Mouse (Mus musculus) left cerebral cortex, postnatal 14 days (tissue): ENCODE results near the gene Zfp85. TPM values are rescaled to one million over a fixed set of nuclear protein-coding genes. Genes with fewer than 3 reads are reported as not detected.

Source experiments
- total RNA-seq, 2 experiments: library from RNA; stranded (reverse); gene quantifications; 2 replicates each; pipeline ENCODE4 v1.2.3; 2021

The Zfp85 gene
- total RNA-seq, 2 experiments from 2014 or later: 5.0 to 5.8 TPM

Other genes with a start within 250 kb of the Zfp85 start
- gene Gm26965, start 229.1 kb downstream of the Zfp85 start, total RNA-seq: under 1 TPM in 1 of 2 experiments, not detected in 1; 0.40 TPM
- gene Zfp87, start 229.1 kb downstream of the Zfp85 start, total RNA-seq: 10 to 100 TPM; 23.0 to 24.8 TPM
- gene Zfp748, start 201.4 kb downstream of the Zfp85 start, total RNA-seq: 1 to 10 TPM; 9.3 to 9.8 TPM
- 1 to 10 TPM; 8.7 to 9.2 TPM for gene Zfp729b, start 145.5 kb downstream of the Zfp85 start, total RNA-seq
- 1 to 10 TPM; 1.1 TPM for gene Gm49345, start 117.5 kb downstream of the Zfp85 start, total RNA-seq
- gene Zfp729a, start 117.4 kb downstream of the Zfp85 start, total RNA-seq: 1 to 10 TPM; 7.2 to 9.8 TPM
- gene Zfp738, start 68.2 kb downstream of the Zfp85 start, total RNA-seq: 10 to 100 TPM; 23.5 to 24.2 TPM
- gene Zfp65, start 26.1 kb downstream of the Zfp85 start, total RNA-seq: 10 to 100 TPM; 13.2 to 13.7 TPM
- 1 to 10 TPM; 3.6 to 5.5 TPM for gene Zfp493, start 24.5 kb upstream of the Zfp85 start, total RNA-seq
- 1 to 10 TPM; 5.8 to 7.2 TPM for gene Zfp273, start 58.5 kb upstream of the Zfp85 start, total RNA-seq
- gene Gm10037, start 75.9 kb upstream of the Zfp85 start, total RNA-seq: 10 to 100 TPM in 1 of 2 experiments, 1 to 10 TPM in 1; 7.0 to 10.2 TPM
- gene BC048507, start 108.1 kb upstream of the Zfp85 start, total RNA-seq: not detected